Mouse (Mus musculus) cerebellum, adult 2 months (tissue): Measurements from ENCODE around the gene 4930523C07Rik. TPM values are rescaled to one million over a fixed set of nuclear protein-coding genes. Genes with fewer than 3 reads are reported as not detected.

Source experiments
- DNase-seq, 2 experiments: peaks; one replicate each; pipeline ENCODE4 v3.0.0; 2021
- H3K27ac ChIP-seq: fragments of 200-500 bp; 2 replicates; pipeline ENCODE4 v1.5.1; 2012; ENCODE audit warnings: low read length, control low read depth, inconsistent platforms; ENCODE audit not compliant: insufficient read depth
- H3K27me3 ChIP-seq: fragments of 200-500 bp; 2 replicates; pipeline ENCODE4 v1.6.1; 2012; ENCODE audit warnings: inconsistent platforms, mild to moderate bottlenecking, low read length, moderate library complexity; ENCODE audit not compliant: control insufficient read depth, insufficient read depth
- H3K4me1 ChIP-seq: fragments of 200-500 bp; 2 replicates; pipeline ENCODE4 v1.6.1; 2011; ENCODE audit warnings: low read length; ENCODE audit not compliant: control insufficient read depth, insufficient read depth
- H3K4me3 ChIP-seq: fragments of 200-500 bp; replicated peaks from 2 replicates; pipeline ENCODE3; 2011; ENCODE audit warnings: mild to moderate bottlenecking, low read depth, low read length, control low read depth; ENCODE audit not compliant: insufficient read depth
- CTCF ChIP-seq: fragments of 200-500 bp; IDR thresholded peaks from 2 replicates; pipeline ENCODE4 v1.5.1; 2011; ENCODE audit warnings: low read depth, mild to moderate bottlenecking, control low read depth, low read length, moderate library complexity, borderline replicate concordance; ENCODE audit not compliant: insufficient read depth
- POLR2A ChIP-seq: fragments of 200-500 bp; IDR thresholded peaks from 2 replicates; pipeline ENCODE4 v1.6.1; 2011; ENCODE audit warnings: low read length, control low read depth, borderline replicate concordance; ENCODE audit not compliant: insufficient read depth
- WGBS: fragments of 180-500 bp; shearing (Covaris S2); methylation state at CpG from one replicate; pipeline ENCODE4 v1.1.7; 2018; 5-methylcytosine and 5-hydroxymethylcytosine counted together
- polyA plus RNA-seq: library from polyadenylated mRNA; depleted of rRNA; stranded (reverse); fragments of >200 nt; gene quantifications from 2 replicates; pipeline ENCODE4 v1.2.3, GENCODE M21; 2012; rRNA removed

The 4930523C07Rik gene
- polyA plus RNA-seq, 1 experiment: 2.4 TPM

DNA sequence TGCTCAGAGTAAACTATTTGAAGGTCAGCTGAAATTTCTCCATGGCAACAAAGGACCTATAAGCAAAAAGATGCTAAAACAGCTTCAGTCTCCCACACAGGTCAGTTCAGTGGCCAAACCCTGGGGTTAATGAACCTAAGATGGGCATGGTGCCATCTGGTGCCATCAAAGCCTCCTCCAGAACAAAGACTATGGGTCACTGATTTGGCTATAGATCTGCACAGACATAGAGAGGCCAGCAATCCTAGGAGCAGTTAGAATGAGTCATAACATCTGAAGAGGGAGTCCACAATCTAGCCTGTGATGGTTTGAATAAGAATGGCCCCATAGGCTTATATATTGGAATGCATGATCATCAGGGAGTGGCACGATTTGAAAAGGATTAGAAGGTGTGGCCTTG, 40.1 kb downstream of the 4930523C07Rik start:
- TF ChIP-seq POLR2A: no peak
- TF ChIP-seq CTCF: no peak
- no peak for DNase-seq
- Histone ChIP-seq H3K4me3 (no peak overlapping the region), H3K27me3 (no peaks in the 10 kb centered on the region), H3K4me1 (no peaks in the 10 kb centered on the region), H3K27ac (no peak overlapping the region)
- 90% methylated on average over 1 of the region's 1 CpGs for WGBS

DNA sequence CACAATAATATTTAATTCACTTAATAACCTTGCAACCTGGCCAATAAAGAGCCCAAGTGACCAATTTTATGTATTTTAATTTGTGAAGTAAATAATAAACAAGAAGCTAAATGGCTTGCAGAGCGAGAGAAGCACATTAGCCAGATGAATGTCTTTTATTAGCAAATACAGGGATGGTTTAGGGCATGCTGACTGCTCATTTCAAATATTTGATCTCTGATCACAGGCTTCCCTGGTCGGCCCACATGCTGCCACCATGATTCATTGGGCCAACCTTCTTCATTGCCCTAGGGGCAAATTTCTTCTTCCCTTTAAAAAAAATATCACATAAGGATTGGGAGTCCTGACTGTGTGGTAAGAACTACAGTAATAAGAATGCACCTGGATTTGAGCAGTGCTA, 42.5 kb downstream of the 4930523C07Rik start:
- no peak for TF ChIP-seq POLR2A
- TF ChIP-seq CTCF: no peak
- WGBS: 84% methylated on average over 2 of the region's 2 CpGs
- Histone ChIP-seq H3K27me3 (no peaks in the 10 kb centered on the region), H3K27ac (no peak overlapping the region), H3K4me1 (no peaks in the 10 kb centered on the region), H3K4me3 (no peak overlapping the region)
- DNase-seq: no peak

DNA sequence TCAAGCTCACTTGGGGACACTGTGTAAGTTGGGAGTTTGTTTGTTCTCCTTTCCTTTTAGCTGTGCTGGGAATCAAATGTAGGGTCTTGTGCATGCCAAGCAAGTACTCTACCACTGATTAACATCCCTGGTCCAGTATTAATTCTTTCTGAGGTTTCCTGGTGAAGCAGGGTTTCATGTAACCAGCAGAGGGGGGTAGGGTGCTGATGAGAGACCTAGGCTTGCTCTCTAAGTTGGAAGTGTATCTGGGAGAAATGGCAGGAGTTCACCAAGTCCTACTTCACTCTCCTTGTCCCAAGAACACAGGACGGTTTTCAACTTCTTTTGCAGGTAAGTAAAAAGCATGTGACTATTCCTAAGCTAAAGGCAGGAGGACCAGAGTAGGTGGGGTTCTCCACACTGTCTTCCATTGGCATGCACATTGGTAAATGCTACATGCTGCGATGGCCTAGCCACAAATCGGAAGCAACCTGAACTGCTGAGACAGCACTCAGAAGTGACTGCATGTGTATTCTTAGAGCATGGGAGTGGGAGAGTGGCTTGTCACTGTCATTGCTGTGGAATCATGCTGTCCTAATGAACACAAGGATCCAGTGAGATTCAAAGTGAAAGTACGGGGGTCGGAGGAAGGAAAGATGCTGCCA, 55.6 kb downstream of the 4930523C07Rik start:
- no peaks in the 10 kb centered on the region for H3K4me1 ChIP-seq
- DNase-seq: no peak
- H3K27ac ChIP-seq: no peak overlapping the region
- whole genome bisulfite sequencing: 89% methylated on average over 5 of the region's 5 CpGs
- H3K4me3 ChIP-seq: no peak overlapping the region
- peak; percentile 28; the same call in 1 of the 2 replicates for TF ChIP-seq CTCF
- no peak for TF ChIP-seq POLR2A
- H3K27me3 ChIP-seq: no peaks in the 10 kb centered on the region

DNA sequence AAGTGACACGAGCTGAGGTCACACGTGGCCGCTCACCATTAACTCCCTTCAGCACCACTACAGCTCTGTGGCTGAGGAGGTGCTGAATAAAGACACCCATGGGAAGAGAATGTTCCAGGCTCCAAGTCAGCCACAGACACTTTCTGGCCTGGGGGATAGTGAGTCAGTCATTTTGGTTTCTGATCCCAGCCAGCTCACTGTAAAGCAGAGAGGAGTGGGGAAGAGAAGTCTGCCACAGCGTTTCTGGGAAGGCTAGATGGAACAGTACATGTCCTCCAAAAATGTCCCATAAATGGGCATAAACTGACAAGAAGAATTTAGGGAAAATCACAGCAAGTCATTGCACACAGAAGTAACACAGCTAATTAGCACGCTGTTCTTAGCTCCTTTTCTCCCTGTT, 56.8 kb downstream of the 4930523C07Rik start:
- H3K27me3 ChIP-seq: no peaks in the 10 kb centered on the region
- WGBS: 55% methylated on average over 5 of the region's 5 CpGs
- TF ChIP-seq CTCF (no peak), POLR2A (no peak)
- H3K4me3 ChIP-seq: no peak overlapping the region
- no peak for DNase-seq
- no peaks in the 10 kb centered on the region for H3K4me1 ChIP-seq
- no peak overlapping the region for H3K27ac ChIP-seq

DNA sequence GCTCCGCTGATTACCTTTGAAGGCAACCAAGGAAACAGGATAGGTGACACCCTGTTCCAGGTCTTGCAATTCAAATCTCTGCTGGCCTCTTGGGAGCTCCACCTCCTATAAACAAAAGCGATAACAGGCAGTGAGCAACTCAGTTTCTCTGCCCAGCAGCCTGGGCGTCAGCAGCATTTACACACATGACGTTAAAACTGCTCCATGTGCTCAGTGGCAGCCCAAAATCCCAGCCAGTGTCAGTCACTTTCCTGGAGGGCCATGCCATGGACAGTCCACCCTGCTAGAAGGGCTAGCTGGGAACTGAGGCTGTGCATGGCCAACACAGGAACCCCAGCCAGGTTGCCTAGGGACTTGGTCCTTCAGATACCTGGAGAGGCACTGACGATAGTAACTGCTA, 61.2 kb downstream of the 4930523C07Rik start:
- DNase-seq: no peak
- Histone ChIP-seq H3K4me1 (no peaks in the 10 kb centered on the region), H3K4me3 (no peak overlapping the region), H3K27ac (no peak overlapping the region), H3K27me3 (no peaks in the 10 kb centered on the region)
- TF ChIP-seq CTCF: no peak
- no peak for TF ChIP-seq POLR2A
- WGBS: 77% methylated on average over 5 of the region's 5 CpGs

DNA sequence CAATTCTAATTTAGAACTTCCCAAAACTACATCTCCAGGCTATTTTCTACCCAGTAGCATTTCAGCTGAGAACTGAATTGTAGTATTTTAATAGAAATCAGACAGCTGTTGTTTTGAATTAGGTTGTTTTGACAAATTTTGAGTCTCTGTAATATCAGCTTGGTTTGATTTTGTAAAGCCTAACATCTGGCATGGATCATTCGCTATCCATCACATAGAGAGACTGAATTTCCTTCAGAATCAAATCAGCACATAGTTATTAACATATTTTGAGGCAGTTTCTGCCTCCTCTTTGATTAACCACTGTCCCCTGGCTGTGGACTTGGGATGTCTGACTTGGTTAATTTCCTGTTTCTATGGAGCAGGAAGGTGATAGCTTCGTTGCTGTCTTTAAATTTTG, 64.4 kb downstream of the 4930523C07Rik start:
- TF ChIP-seq CTCF (no peak), POLR2A (no peak)
- DNase-seq: no peak
- no peak overlapping the region for H3K27ac ChIP-seq
- no peaks in the 10 kb centered on the region for H3K27me3 ChIP-seq
- 81% methylated on average over 2 of the region's 2 CpGs for WGBS
- H3K4me3 ChIP-seq: no peak overlapping the region
- no peaks in the 10 kb centered on the region for H3K4me1 ChIP-seq

GRCm38 (mm10) chr1:160123957-160124356, 79.8 kb downstream of the 4930523C07Rik start:
- 78% methylated on average over 2 of the region's 2 CpGs for WGBS
- TF ChIP-seq POLR2A: no peak
- no peak for TF ChIP-seq CTCF
- no peaks in the 10 kb centered on the region for H3K4me1 ChIP-seq
- DNase-seq: no peak
- H3K27ac ChIP-seq: no peak overlapping the region
- H3K4me3 ChIP-seq: no peak overlapping the region
- no peaks in the 10 kb centered on the region for H3K27me3 ChIP-seq

Other genes with a start within 250 kb of the 4930523C07Rik start
- 0.38 and 0.48 TPM in 2 replicates for gene Tnn, start 109.2 kb downstream of the 4930523C07Rik start, polyA plus RNA-seq
- 56.0 and 56.7 TPM in 2 replicates for gene Mrps14, start 150.8 kb downstream of the 4930523C07Rik start, polyA plus RNA-seq
- 49.8 and 55.9 TPM in 2 replicates for gene Cacybp, start 168.5 kb downstream of the 4930523C07Rik start, polyA plus RNA-seq